Mouse (Mus musculus) C2C12 (cell line): Measurements from ENCODE around the gene St8sia2.

Experiments used
- CEBPB ChIP-seq: IDR thresholded peaks from one replicate; pipeline ENCODE4 v1.6.1; 2011; ENCODE audit warnings: low read depth, mild to moderate bottlenecking, control low read depth, moderate library complexity
- CTCF ChIP-seq: IDR thresholded peaks from one replicate; pipeline ENCODE4 v1.5.1; 2011; ENCODE audit not compliant: control insufficient read depth, insufficient read depth, insufficient read length
- FOSL1 ChIP-seq: IDR thresholded peaks from one replicate; pipeline ENCODE4 v1.8.0; 2011; ENCODE audit warnings: mild to moderate bottlenecking, low read length; ENCODE audit not compliant: poor library complexity, insufficient read depth, severe bottlenecking
- MAX ChIP-seq: IDR thresholded peaks from one replicate; pipeline ENCODE4 v1.6.1; 2011; ENCODE audit warnings: mild to moderate bottlenecking, control low read depth
- MYOD1 ChIP-seq: IDR thresholded peaks from one replicate; pipeline ENCODE4 v1.6.1; 2011; ENCODE audit warnings: low read depth; ENCODE audit not compliant: control insufficient read depth, insufficient read length
- MYOG ChIP-seq: IDR thresholded peaks from one replicate; pipeline ENCODE4 v1.6.1; 2011; ENCODE audit not compliant: control insufficient read depth, insufficient read length; ENCODE audit errors: extremely low read depth
- USF1 ChIP-seq: IDR thresholded peaks from one replicate; pipeline ENCODE4 v1.6.1; 2011; ENCODE audit warnings: low read depth, mild to moderate bottlenecking, control low read depth, moderate library complexity

GRCm38 (mm10) chr7:73890891-73891610, 122.4 kb downstream of the St8sia2 start:
- TF ChIP-seq USF1 (no peak), CTCF (no peak), MYOD1 (no peak), CEBPB (no peak), MYOG (no peak), MAX (no peak), FOSL1 (no peak)
